Mouse (Mus musculus): ENCODE results near the gene Rbl2. TPM values are rescaled to one million over a fixed set of nuclear protein-coding genes. Genes with fewer than 3 reads are reported as not detected.

Gene Rbl2
- polyA plus RNA-seq, 1 experiment from 2014 or later, result 13.7 TPM

DNA sequence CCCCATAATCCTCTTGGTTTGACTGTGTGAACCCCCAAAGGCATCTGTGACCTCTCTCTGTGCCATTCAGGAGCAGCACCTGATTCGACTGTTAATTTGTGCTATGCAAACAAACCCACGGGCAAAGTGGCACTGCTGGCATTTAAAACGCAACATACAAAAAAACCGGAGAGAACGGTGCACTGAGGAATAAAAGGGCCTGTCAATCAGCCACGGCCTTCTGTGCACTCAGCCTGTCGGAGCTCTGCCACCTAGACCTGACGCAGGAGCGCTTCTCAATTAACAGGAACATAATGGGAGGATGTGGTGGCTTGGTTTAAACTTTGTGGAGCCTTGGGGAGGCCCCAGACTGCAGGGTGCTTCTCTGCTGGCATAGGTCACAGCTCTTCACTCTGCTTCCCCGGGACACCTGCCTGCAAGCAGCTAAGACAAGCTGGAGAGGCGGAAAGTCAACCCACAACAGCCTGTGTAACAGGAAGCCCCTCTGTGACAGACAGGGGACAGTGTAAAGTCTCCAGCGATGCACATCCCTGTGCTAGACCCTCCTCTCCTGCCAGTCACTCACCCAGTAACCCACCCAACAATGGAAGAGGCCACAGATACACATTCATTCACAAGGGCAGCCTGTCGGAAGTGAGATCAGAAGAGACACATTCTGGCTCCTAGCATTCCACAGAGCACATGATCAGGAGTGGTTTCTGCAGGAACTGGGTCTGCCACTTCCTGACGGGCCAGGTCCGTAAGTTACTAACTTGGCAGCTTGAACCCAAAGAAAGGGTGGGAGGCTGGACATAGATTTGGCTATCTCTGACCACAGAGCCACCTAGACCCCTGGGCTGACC, 90.3 kb downstream of the Rbl2 start:
- no peak overlapping the region for H3K27ac ChIP-seq (ENCODE audit: low read length)
- DNase-seq (ENCODE audit: low spot score) (no peak), ATAC-seq (no peak)
- H3K36me3 ChIP-seq (ENCODE audit: insufficient read depth, low read length), result no peaks in the 10 kb centered on the region
- no peaks in the 10 kb centered on the region for H3K27me3 ChIP-seq (replicated peaks; ENCODE audit: insufficient read depth, low read length)
- H3K4me3 ChIP-seq (ENCODE audit: low read depth, low read length), result no peak overlapping the region
- no peaks in the 10 kb centered on the region for H3K9me3 ChIP-seq (ENCODE audit: low read length)
- H3K4me2 ChIP-seq (replicated peaks; ENCODE audit: low read depth, low read length), result no peak overlapping the region
- H3K9ac ChIP-seq (replicated peaks; ENCODE audit: low read depth), result no peak overlapping the region
- 44% methylated on average over 14 of the region's 15 CpGs for WGBS
- H3K4me1 ChIP-seq (ENCODE audit: insufficient read depth, low read depth, low read length), result no peaks in the 10 kb centered on the region
- TF ChIP-seq EP300 (IDR thresholded peaks at IDR 0.05) (no peak), CTCF (IDR thresholded peaks at IDR 0.05) (no peak)

DNA sequence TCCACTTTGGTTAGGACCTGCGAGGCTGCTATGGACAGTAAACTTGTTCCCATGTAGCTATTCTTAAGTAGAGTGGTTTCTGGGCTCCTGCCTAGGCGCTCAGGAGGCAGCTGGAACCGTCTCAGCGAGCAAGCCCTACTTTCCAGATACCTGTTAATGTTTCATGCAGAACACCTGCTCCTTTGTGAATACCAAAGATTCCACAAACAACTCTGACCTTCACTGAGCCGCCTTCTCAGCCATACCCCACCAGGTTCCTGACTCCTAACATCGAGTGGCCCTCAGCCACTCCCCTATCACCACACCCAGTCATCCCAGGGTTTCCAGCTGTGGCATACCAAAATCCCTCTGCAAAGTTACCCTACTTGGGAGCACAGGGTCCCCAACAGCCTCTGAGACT, 100.3 kb downstream of the Rbl2 start:
- Histone ChIP-seq H3K27ac (ENCODE audit: low read length) (no peak overlapping the region), H3K9me3 (ENCODE audit: low read length) (no peaks in the 10 kb centered on the region), H3K27me3 (replicated peaks; ENCODE audit: insufficient read depth, low read length) (no peaks in the 10 kb centered on the region), H3K4me2 (replicated peaks; ENCODE audit: low read depth, low read length) (no peak overlapping the region), H3K4me3 (ENCODE audit: low read depth, low read length) (no peak overlapping the region), H3K9ac (replicated peaks; ENCODE audit: low read depth) (no peak overlapping the region), H3K36me3 (ENCODE audit: insufficient read depth, low read length) (no peaks in the 10 kb centered on the region), H3K4me1 (ENCODE audit: insufficient read depth, low read depth, low read length) (no peaks in the 10 kb centered on the region)
- WGBS, result 47% methylated on average over 6 of the region's 6 CpGs
- DNase-seq (ENCODE audit: low spot score) (no peak), ATAC-seq (peak; percentile 32; the same call in 1 of the 2 replicates)
- no peak for TF ChIP-seq EP300 (IDR thresholded peaks at IDR 0.05)
- TF ChIP-seq CTCF (IDR thresholded peaks at IDR 0.05), result no peak

DNA sequence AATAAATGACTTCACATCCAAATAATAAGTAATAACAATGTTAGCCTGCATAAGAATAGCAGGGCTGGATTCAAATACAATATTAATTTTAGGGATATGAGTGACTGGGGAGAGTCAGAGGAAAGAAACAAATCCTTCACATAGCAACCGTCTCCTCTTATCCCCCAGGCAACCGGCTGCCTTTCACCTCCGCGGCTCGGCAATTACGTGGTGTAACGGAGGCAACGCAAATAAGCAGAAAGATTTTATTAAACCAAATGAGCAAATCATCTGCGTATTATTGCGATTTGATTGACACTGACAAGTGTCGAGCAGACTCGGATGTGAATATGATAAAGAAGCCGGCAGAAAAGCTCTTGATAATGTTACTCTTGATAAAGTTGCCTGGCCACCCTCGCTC, 101.1 kb downstream of the Rbl2 start:
- Histone ChIP-seq H3K27me3 (replicated peaks; ENCODE audit: insufficient read depth, low read length) (no peaks in the 10 kb centered on the region), H3K4me2 (replicated peaks; ENCODE audit: low read depth, low read length) (no peak overlapping the region), H3K27ac (ENCODE audit: low read length) (no peak overlapping the region), H3K4me1 (ENCODE audit: insufficient read depth, low read depth, low read length) (no peaks in the 10 kb centered on the region), H3K9me3 (ENCODE audit: low read length) (no peaks in the 10 kb centered on the region), H3K9ac (replicated peaks; ENCODE audit: low read depth) (no peak overlapping the region), H3K4me3 (ENCODE audit: low read depth, low read length) (no peak overlapping the region), H3K36me3 (ENCODE audit: insufficient read depth, low read length) (no peaks in the 10 kb centered on the region)
- no peak for DNase-seq (ENCODE audit: low spot score)
- 46% methylated on average over 14 of the region's 14 CpGs for WGBS
- ATAC-seq, result no peak
- no peak for TF ChIP-seq EP300 (IDR thresholded peaks at IDR 0.05)
- no peak for TF ChIP-seq CTCF (IDR thresholded peaks at IDR 0.05)

DNA sequence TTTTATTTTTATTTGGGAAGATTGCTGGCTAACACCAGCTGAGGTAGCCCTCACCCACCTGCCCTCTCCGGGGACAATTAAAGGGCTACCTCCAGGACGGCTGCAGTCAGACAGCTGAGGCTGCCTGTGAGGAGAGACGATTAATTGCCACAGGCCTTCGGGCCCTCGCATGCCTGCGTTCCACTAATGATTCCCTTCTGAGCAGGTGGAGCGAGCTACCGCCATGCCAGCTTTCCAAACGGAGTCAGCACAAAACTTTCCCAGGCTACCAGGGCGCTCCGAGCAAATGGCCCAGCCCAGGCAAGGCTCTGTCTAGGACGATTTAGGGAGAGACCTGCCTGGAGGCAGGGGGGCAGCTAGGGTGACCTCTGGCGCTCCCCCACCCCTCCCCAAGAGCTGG, 101.7 kb downstream of the Rbl2 start:
- no peak overlapping the region for H3K27ac ChIP-seq (ENCODE audit: low read length)
- no peaks in the 10 kb centered on the region for H3K27me3 ChIP-seq (replicated peaks; ENCODE audit: insufficient read depth, low read length)
- no peak overlapping the region for H3K4me2 ChIP-seq (replicated peaks; ENCODE audit: low read depth, low read length)
- H3K4me1 ChIP-seq (ENCODE audit: insufficient read depth, low read depth, low read length), result no peaks in the 10 kb centered on the region
- WGBS, result 52% methylated on average over 13 of the region's 13 CpGs
- no peak for TF ChIP-seq CTCF (IDR thresholded peaks at IDR 0.05)
- TF ChIP-seq EP300 (IDR thresholded peaks at IDR 0.05), result no peak
- no peaks in the 10 kb centered on the region for H3K9me3 ChIP-seq (ENCODE audit: low read length)
- H3K9ac ChIP-seq (replicated peaks; ENCODE audit: low read depth), result no peak overlapping the region
- H3K4me3 ChIP-seq (ENCODE audit: low read depth, low read length), result no peak overlapping the region
- ATAC-seq (no peak), DNase-seq (ENCODE audit: low spot score) (no peak)
- H3K36me3 ChIP-seq (ENCODE audit: insufficient read depth, low read length), result no peaks in the 10 kb centered on the region

Other genes starting within 250 kb of the Rbl2 start
- 110 and 122 TPM in 2 replicates for gene Chd9, start 241.7 kb upstream of the Rbl2 start, polyA plus RNA-seq (2015; fragmentation: Nextera tagmentation; extraction: Ambion mirVana)
- 65.1 and 65.6 TPM in 2 replicates for gene Aktip, start 129.9 kb downstream of the Rbl2 start, polyA plus RNA-seq (2015; fragmentation: Nextera tagmentation; extraction: Ambion mirVana)
- 6.0 and 8.0 TPM in 2 replicates for gene Rpgrip1l, start 243.2 kb downstream of the Rbl2 start, polyA plus RNA-seq (2015; fragmentation: Nextera tagmentation; extraction: Ambion mirVana)
- 29.8 and 31.9 TPM in 2 replicates for gene Fto, start 243.5 kb downstream of the Rbl2 start, polyA plus RNA-seq (2015; fragmentation: Nextera tagmentation; extraction: Ambion mirVana)